Mouse (Mus musculus) liver, adult (tissue): ENCODE measurements at regions not wholly inside any gene's neighbourhood (a gene's known extent, or its start where the extent isn't known, plus 50 kb on each side); places are given as distances from the start of the nearest gene placed in this dataset.

ENCODE experiments used
- GATA4 ChIP-seq: IDR thresholded peaks from 2 replicates; pipeline ENCODE4 v1.6.1; 2014; ENCODE audit warnings: mild to moderate bottlenecking, low read length; ENCODE audit not compliant: insufficient replicate concordance

- no peak for TF ChIP-seq GATA4
Observed at GRCm38 (mm10) chr3:143040666-143041065, 158.9 kb upstream of the Pkn2 start.

GRCm38 (mm10) chr3:143036108-143036507 lies 154.3 kb upstream of the Pkn2 start:
- no peak for TF ChIP-seq GATA4

- no peak for TF ChIP-seq GATA4
Observed at GRCm38 (mm10) chr3:143034588-143034987, 152.8 kb upstream of the Pkn2 start.

GRCm38 (mm10) chr3:143022486-143022885 lies 140.7 kb upstream of the Pkn2 start:
- TF ChIP-seq GATA4 = no peak

- TF ChIP-seq GATA4 = no peak
Observed at GRCm38 (mm10) chr3:143021159-143021871, 139.5 kb upstream of the Pkn2 start.

GRCm38 (mm10) chr3:143017480-143017879 lies 135.7 kb upstream of the Pkn2 start:
- TF ChIP-seq GATA4 = no peak

- TF ChIP-seq GATA4 = no peak
Observed at GRCm38 (mm10) chr3:143016758-143017157, 135.0 kb upstream of the Pkn2 start.

GRCm38 (mm10) chr3:143014421-143014820 lies 132.6 kb upstream of the Pkn2 start:
- no peak for TF ChIP-seq GATA4

- no peak for TF ChIP-seq GATA4
Observed at GRCm38 (mm10) chr3:143007047-143007446, 125.2 kb upstream of the Pkn2 start.

GRCm38 (mm10) chr3:143001952-143002351 lies 120.1 kb upstream of the Pkn2 start:
- no peak for TF ChIP-seq GATA4

GRCm38 (mm10) chr3:142995981-142996743 lies 114.4 kb upstream of the Pkn2 start:
- no peak for TF ChIP-seq GATA4

- TF ChIP-seq GATA4 = no peak
Observed at GRCm38 (mm10) chr3:142984547-142984946, 102.7 kb upstream of the Pkn2 start.

- TF ChIP-seq GATA4 = no peak
Observed at GRCm38 (mm10) chr3:142981221-142981620, 99.4 kb upstream of the Pkn2 start.

- TF ChIP-seq GATA4 = no peak
Observed at GRCm38 (mm10) chr3:142979161-142979560, 97.4 kb upstream of the Pkn2 start.

GRCm38 (mm10) chr3:142976519-142977394 lies 95.0 kb upstream of the Pkn2 start:
- TF ChIP-seq GATA4 = no peak
